Mouse (Mus musculus): ENCODE measurements around the gene Rgs19. TPM values are rescaled to one million over a fixed set of nuclear protein-coding genes. Genes with fewer than 3 reads are reported as not detected.

The Rgs19 gene
- polyA plus RNA-seq, 1 experiment from 2014 or later = 91.3 TPM

GRCm38 (mm10) chr2:181694581-181694980, 804 bp upstream of the Rgs19 start:
- Histone ChIP-seq H3K4me1 (ENCODE audit: insufficient read depth) (peaks cover 10% of the 10 kb centered on the region; the same call in 1 of the 2 replicates), H3K9ac (no peak overlapping the region; the same call in 1 of the 2 replicates), H3K27me3 (ENCODE audit: insufficient read depth, low read length) (0 out of 2 replicates have a peak, but pooled peaks cover 4% of the 10 kb centered on the region), H3K4me3 (ENCODE audit: low read depth, low read length) (peak overlapping the region; percentile 68), H3K36me3 (ENCODE audit: insufficient read depth) (peaks cover 9% of the 10 kb centered on the region; the same call in 1 of the 2 replicates), H3K9me3 (ENCODE audit: low read depth, low read length) (no peaks in the 10 kb centered on the region), H3K4me2 (peak overlapping the region; percentile 85), H3K27ac (ENCODE audit: low read depth) (no peak overlapping the region)
- no peak for TF ChIP-seq CTCF (IDR thresholded peaks at IDR 0.05; ENCODE audit: low read depth)
- WGBS = 84% methylated on average over 3 of the region's 3 CpGs
- ATAC-seq (ENCODE audit: insufficient read depth) (no peak), DNase-seq (no peak)

DNA sequence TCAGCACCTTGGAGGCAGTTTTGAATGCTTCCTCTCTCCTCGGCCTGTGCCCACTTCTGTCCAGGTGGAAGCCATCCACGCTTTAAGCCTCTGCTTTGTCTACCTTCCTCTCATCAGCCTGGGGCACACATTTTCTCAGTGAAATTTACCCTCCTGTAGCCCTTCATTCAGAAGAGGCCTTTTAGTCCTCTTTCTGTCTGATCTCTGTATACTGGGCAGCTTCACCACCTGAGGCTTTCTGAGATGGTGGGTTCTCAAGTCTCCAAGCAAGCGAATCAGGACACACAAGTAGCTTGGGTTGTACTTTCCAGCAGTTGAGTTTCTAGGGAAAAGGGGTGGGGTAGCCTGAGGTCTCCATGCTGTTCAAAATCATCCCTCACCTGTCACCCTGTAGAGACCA, 1.5 kb downstream of the Rgs19 start:
- no peak overlapping the region; the same call in 1 of the 2 replicates for H3K9ac ChIP-seq
- H3K27me3 ChIP-seq (ENCODE audit: insufficient read depth, low read length) = 0 out of 2 replicates have a peak, but pooled peaks cover 3% of the 10 kb centered on the region
- DNase-seq = no peak
- H3K27ac ChIP-seq (ENCODE audit: low read depth) = no peak overlapping the region
- H3K4me1 ChIP-seq (ENCODE audit: insufficient read depth) = peaks cover 10% of the 10 kb centered on the region; the same call in 1 of the 2 replicates
- peak overlapping the region; percentile 85 for H3K4me2 ChIP-seq
- H3K4me3 ChIP-seq (ENCODE audit: low read depth, low read length) = peak overlapping the region; percentile 68; the same call in 1 of the 2 replicates
- WGBS = 82% methylated on average over 3 of the region's 3 CpGs
- peaks cover 23% of the 10 kb centered on the region for H3K36me3 ChIP-seq (ENCODE audit: insufficient read depth)
- no peak for ATAC-seq (ENCODE audit: insufficient read depth)
- TF ChIP-seq CTCF (IDR thresholded peaks at IDR 0.05; ENCODE audit: low read depth) = no peak
- H3K9me3 ChIP-seq (ENCODE audit: low read depth, low read length) = no peaks in the 10 kb centered on the region

DNA sequence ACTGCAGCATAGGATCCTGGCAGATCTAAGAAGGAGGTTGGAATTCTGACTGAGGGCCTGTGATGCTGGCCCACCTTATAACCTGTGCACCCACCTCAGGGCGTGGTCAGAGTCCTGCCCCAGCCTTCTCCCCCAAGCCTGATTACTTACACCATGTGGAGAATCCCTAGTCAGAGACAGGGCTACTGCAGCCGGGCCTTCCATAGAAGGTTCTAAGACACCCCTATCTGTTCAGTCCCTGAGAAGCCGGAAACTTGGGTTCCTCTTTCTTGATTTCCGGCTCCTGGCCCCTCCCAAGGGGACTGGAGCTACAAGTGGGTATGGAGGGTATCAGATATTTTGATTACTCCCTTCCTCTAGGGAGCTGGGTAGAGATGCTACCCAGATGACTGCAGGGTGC, 2.2 kb downstream of the Rgs19 start:
- ATAC-seq (ENCODE audit: insufficient read depth) (no peak), DNase-seq (no peak)
- Histone ChIP-seq H3K9ac (peak overlapping the region; percentile 16; the same call in 1 of the 2 replicates), H3K36me3 (ENCODE audit: insufficient read depth) (peaks cover 30% of the 10 kb centered on the region), H3K27ac (ENCODE audit: low read depth) (no peak overlapping the region), H3K4me2 (peak overlapping the region; percentile 85; the same call in 1 of the 2 replicates), H3K4me3 (ENCODE audit: low read depth, low read length) (no peak overlapping the region; the same call in 1 of the 2 replicates), H3K4me1 (ENCODE audit: insufficient read depth) (peaks cover 10% of the 10 kb centered on the region; the same call in 1 of the 2 replicates), H3K27me3 (ENCODE audit: insufficient read depth, low read length) (no peaks in the 10 kb centered on the region), H3K9me3 (ENCODE audit: low read depth, low read length) (no peaks in the 10 kb centered on the region)
- WGBS = 87% methylated on average over 4 of the region's 4 CpGs
- TF ChIP-seq CTCF (IDR thresholded peaks at IDR 0.05; ENCODE audit: low read depth) = no peak

GRCm38 (mm10) chr2:181691083-181691482, 2.7 kb downstream of the Rgs19 start:
- DNase-seq (no peak), ATAC-seq (ENCODE audit: insufficient read depth) (no peak)
- Histone ChIP-seq H3K36me3 (ENCODE audit: insufficient read depth) (peaks cover 35% of the 10 kb centered on the region), H3K4me3 (ENCODE audit: low read depth, low read length) (no peak overlapping the region), H3K9me3 (ENCODE audit: low read depth, low read length) (no peaks in the 10 kb centered on the region), H3K27ac (ENCODE audit: low read depth) (no peak overlapping the region), H3K4me1 (ENCODE audit: insufficient read depth) (peaks cover 10% of the 10 kb centered on the region; the same call in 1 of the 2 replicates), H3K4me2 (no peak overlapping the region), H3K9ac (peak overlapping the region; percentile 16; the same call in 1 of the 2 replicates), H3K27me3 (ENCODE audit: insufficient read depth, low read length) (no peaks in the 10 kb centered on the region)
- TF ChIP-seq CTCF (IDR thresholded peaks at IDR 0.05; ENCODE audit: low read depth) = no peak
- WGBS = 87% methylated on average over 6 of the region's 6 CpGs

DNA sequence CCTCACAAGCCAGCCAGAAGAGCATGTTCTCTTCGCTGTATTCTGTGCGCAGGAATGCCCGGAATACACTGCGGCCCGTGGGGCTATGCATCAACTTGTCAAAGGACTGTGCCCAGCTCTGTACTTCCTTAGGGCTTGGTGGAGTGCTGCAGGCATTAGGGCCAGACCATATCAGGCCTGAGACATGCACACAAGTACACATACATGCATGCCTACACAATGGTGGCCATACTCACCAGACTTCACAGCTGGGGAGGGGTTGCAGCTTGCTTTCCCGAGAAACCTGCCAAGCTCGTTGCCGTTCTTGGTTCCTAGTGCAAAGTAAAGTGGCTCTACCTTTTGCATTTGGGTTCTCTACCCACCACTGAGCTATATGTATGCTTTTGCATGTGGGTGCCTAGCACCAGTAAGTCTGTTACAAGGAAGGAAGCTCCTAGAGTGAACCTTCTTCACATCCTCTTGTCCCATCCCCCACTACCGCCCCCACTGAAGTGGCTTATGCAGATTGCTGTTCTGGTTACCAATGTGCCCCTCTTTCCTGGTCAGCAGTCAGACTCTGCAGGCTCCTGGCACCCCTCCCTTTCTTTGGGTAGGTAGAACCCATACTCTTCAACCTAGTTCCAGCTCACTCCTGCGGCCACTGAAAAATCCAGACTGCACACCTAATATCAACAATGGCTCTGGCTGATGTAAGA, 4.2 kb downstream of the Rgs19 start:
- peaks cover 43% of the 10 kb centered on the region for H3K36me3 ChIP-seq (ENCODE audit: insufficient read depth)
- H3K27ac ChIP-seq (ENCODE audit: low read depth) = no peak overlapping the region
- H3K4me2 ChIP-seq = no peak overlapping the region
- H3K4me1 ChIP-seq (ENCODE audit: insufficient read depth) = peaks cover 10% of the 10 kb centered on the region; the same call in 1 of the 2 replicates
- no peaks in the 10 kb centered on the region for H3K9me3 ChIP-seq (ENCODE audit: low read depth, low read length)
- DNase-seq (no peak), ATAC-seq (ENCODE audit: insufficient read depth) (no peak)
- WGBS = 87% methylated on average over 10 of the region's 10 CpGs
- no peaks in the 10 kb centered on the region for H3K27me3 ChIP-seq (ENCODE audit: insufficient read depth, low read length)
- H3K9ac ChIP-seq = no peak overlapping the region
- no peak overlapping the region for H3K4me3 ChIP-seq (ENCODE audit: low read depth, low read length)
- no peak for TF ChIP-seq CTCF (IDR thresholded peaks at IDR 0.05; ENCODE audit: low read depth)

DNA sequence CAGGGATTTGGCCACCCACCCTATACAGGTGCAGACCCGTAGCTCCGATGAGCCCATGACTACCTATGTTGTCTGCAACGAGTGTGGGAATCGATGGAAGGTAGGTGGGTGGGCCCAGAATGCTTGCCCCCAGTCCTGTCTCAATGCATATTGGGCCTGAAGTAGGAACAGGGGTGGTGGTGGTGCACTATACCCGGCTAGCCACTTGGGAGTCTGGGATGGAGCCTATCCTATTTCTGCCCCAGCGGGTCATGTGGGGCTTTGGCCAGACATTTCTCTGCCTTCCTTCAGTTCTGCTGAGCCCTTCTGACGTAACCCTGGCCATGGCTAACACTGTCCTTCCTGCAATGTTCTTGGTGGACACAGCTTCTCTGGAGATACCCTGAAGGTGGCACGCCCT, 6.2 kb downstream of the Rgs19 start:
- Histone ChIP-seq H3K9me3 (ENCODE audit: low read depth, low read length) (no peaks in the 10 kb centered on the region), H3K36me3 (ENCODE audit: insufficient read depth) (peaks cover 43% of the 10 kb centered on the region), H3K9ac (no peak overlapping the region), H3K27ac (ENCODE audit: low read depth) (no peak overlapping the region), H3K4me2 (no peak overlapping the region), H3K4me3 (ENCODE audit: low read depth, low read length) (no peak overlapping the region), H3K4me1 (ENCODE audit: insufficient read depth) (peaks cover under 1% of the 10 kb centered on the region; the same call in 1 of the 2 replicates), H3K27me3 (ENCODE audit: insufficient read depth, low read length) (no peaks in the 10 kb centered on the region)
- TF ChIP-seq CTCF (IDR thresholded peaks at IDR 0.05; ENCODE audit: low read depth) = no peak
- no peak for DNase-seq
- 95% methylated on average over 8 of the region's 8 CpGs for whole genome bisulfite sequencing
- no peak for ATAC-seq (ENCODE audit: insufficient read depth)

- peaks cover 41% of the 10 kb centered on the region for H3K36me3 ChIP-seq (ENCODE audit: insufficient read depth)
- DNase-seq (no peak), ATAC-seq (ENCODE audit: insufficient read depth) (no peak)
- H3K4me2 ChIP-seq = no peak overlapping the region
- no peak overlapping the region for H3K27ac ChIP-seq (ENCODE audit: low read depth)
- no peaks in the 10 kb centered on the region for H3K9me3 ChIP-seq (ENCODE audit: low read depth, low read length)
- H3K4me1 ChIP-seq (ENCODE audit: insufficient read depth) = peaks cover 7% of the 10 kb centered on the region; the same call in 1 of the 2 replicates
- no peak overlapping the region for H3K4me3 ChIP-seq (ENCODE audit: low read depth, low read length)
- TF ChIP-seq CTCF (IDR thresholded peaks at IDR 0.05; ENCODE audit: low read depth) = no peak
- 86% methylated on average over 4 of the region's 4 CpGs for WGBS
- no peak overlapping the region for H3K9ac ChIP-seq
- no peaks in the 10 kb centered on the region for H3K27me3 ChIP-seq (ENCODE audit: insufficient read depth, low read length)
Observed at GRCm38 (mm10) chr2:181685686-181686085, 8.1 kb downstream of the Rgs19 start.

Measured in lung, embryonic 14.5 days (tissue).